Mouse (Mus musculus) MEL (cell line): ENCODE results near the gene Lpxn. TPM values are rescaled to one million over a fixed set of nuclear protein-coding genes. Genes with fewer than 3 reads are reported as not detected.

ENCODE experiments used
- DNase-seq: peaks from one replicate; pipeline ENCODE4 v3.0.0; 2011; ENCODE audit warnings: low read depth, low spot score
- H3K27ac ChIP-seq: 2 replicates; pipeline ENCODE4 v1.5.1; 2012; ENCODE audit warnings: low read depth, mild to moderate bottlenecking, control low read depth, low read length, moderate library complexity; ENCODE audit not compliant: control insufficient read depth
- H3K27me3 ChIP-seq, 2 experiments: fragments of 150-350 bp in 1 of 2; sonication (generic) in 1 of 2; 2 replicates each; pipeline ENCODE4 v1.6.1; 2012; ENCODE audit warnings: low read length in 2 of 2, mild to moderate bottlenecking in 2 of 2, improper control_type of control experiment in 1 of 2, moderate library complexity in 1 of 2; ENCODE audit not compliant: insufficient read depth in 2 of 2, control insufficient read depth in 1 of 2
- H3K36me3 ChIP-seq, 2 experiments: 2 replicates each; pipeline ENCODE4 v1.6.1; 2012 to 2014; ENCODE audit warnings: low read length in 2 of 2, improper control_type of control experiment in 1 of 2, inconsistent platforms in 1 of 2, mild to moderate bottlenecking in 1 of 2; ENCODE audit not compliant: insufficient read depth in 2 of 2, control insufficient read depth in 1 of 2
- H3K4me1 ChIP-seq, 2 experiments: fragments of 150-350 bp in 1 of 2; sonication (generic) in 1 of 2; 2 replicates each; pipeline ENCODE4 v1.6.1; 2012; ENCODE audit warnings: low read length in 2 of 2, improper control_type of control experiment in 1 of 2, mild to moderate bottlenecking in 1 of 2; ENCODE audit not compliant: insufficient read depth in 2 of 2, control insufficient read depth in 1 of 2
- H3K4me3 ChIP-seq, 2 experiments: fragments of 150-350 bp in 1 of 2; sonication (generic) in 1 of 2; 2 replicates each; pipeline ENCODE4 v1.5.1; 2012; ENCODE audit warnings: low read depth in 2 of 2, low read length in 2 of 2, mild to moderate bottlenecking in 2 of 2, moderate library complexity in 2 of 2, control low read depth in 1 of 2, improper control_type of control experiment in 1 of 2; ENCODE audit not compliant: control insufficient read depth in 1 of 2, insufficient read depth in 1 of 2
- H3K79me2 ChIP-seq: 2 replicates; pipeline ENCODE4 v1.6.1; 2012; ENCODE audit warnings: mild to moderate bottlenecking, low read length, moderate library complexity; ENCODE audit not compliant: control insufficient read depth, poor library complexity, insufficient read depth
- H3K9ac ChIP-seq: 2 replicates; pipeline ENCODE4 v1.6.1; 2012; ENCODE audit warnings: low read depth, mild to moderate bottlenecking, control low read depth, low read length, moderate library complexity; ENCODE audit not compliant: control insufficient read depth, poor library complexity, severe bottlenecking
- H3K9me3 ChIP-seq: fragments of 150-350 bp; sonication (generic); replicated peaks from 2 replicates; pipeline ENCODE4 v1.6.1; 2012; ENCODE audit warnings: mild to moderate bottlenecking, low read length, improper control_type of control experiment, moderate library complexity; ENCODE audit not compliant: insufficient read depth
- BHLHE40 ChIP-seq: IDR thresholded peaks from 2 replicates; pipeline ENCODE4 v1.6.1; 2012; ENCODE audit warnings: low read depth, mild to moderate bottlenecking, inconsistent platforms, low read length, improper control_type of control experiment, borderline replicate concordance
- CHD1 ChIP-seq: IDR thresholded peaks from 2 replicates; pipeline ENCODE4 v1.6.1; 2012; ENCODE audit warnings: low read depth, mild to moderate bottlenecking, inconsistent platforms, low read length, improper control_type of control experiment
- CHD2 ChIP-seq: IDR thresholded peaks from 2 replicates; pipeline ENCODE4 v1.6.1; 2011; ENCODE audit warnings: low read length, improper control_type of control experiment
- CTCF ChIP-seq, 3 experiments: IDR thresholded peaks in 2 of 3; conservative IDR thresholded peaks in 1 of 3; 2 replicates each; pipeline ENCODE4 v1.5.1; 2011 to 2012; ENCODE audit warnings: low read length in 3 of 3, low read depth in 2 of 3, mild to moderate bottlenecking in 2 of 3, improper control_type of control experiment in 1 of 3, inconsistent platforms in 1 of 3, mixed read lengths in 1 of 3, moderate library complexity in 1 of 3; ENCODE audit not compliant: control insufficient read depth in 1 of 3, insufficient read depth in 1 of 3, poor library complexity in 1 of 3, severe bottlenecking in 1 of 3
- E2F4 ChIP-seq: IDR thresholded peaks from 2 replicates; pipeline ENCODE4 v1.6.1; 2011; ENCODE audit warnings: low read depth, low read length, improper control_type of control experiment, borderline replicate concordance
- ELF1 ChIP-seq: IDR thresholded peaks from 2 replicates; pipeline ENCODE4 v1.6.1; 2014; ENCODE audit warnings: low read depth, mild to moderate bottlenecking, inconsistent platforms, low read length, improper control_type of control experiment, moderate library complexity
- EP300 ChIP-seq, 2 experiments: IDR thresholded peaks; 2 replicates each; pipeline ENCODE4 v1.6.1; 2011; ENCODE audit warnings: improper control_type of control experiment in 2 of 2, low read length in 2 of 2, low read depth in 1 of 2, mild to moderate bottlenecking in 1 of 2
- ETS1 ChIP-seq: IDR thresholded peaks from 2 replicates; pipeline ENCODE4 v1.6.1; 2012; ENCODE audit warnings: low read depth, mild to moderate bottlenecking, inconsistent platforms, low read length, improper control_type of control experiment, moderate library complexity
- GABPA ChIP-seq: IDR thresholded peaks from 2 replicates; pipeline ENCODE4 v1.6.1; 2012; ENCODE audit warnings: low read depth, mild to moderate bottlenecking, inconsistent platforms, low read length, improper control_type of control experiment, moderate library complexity
- GATA1 ChIP-seq: IDR thresholded peaks from 2 replicates; pipeline ENCODE4 v1.6.1; 2011; ENCODE audit warnings: low read depth, low read length, improper control_type of control experiment
- HCFC1 ChIP-seq: IDR thresholded peaks from 2 replicates; pipeline ENCODE4 v1.6.1; 2012; ENCODE audit warnings: low read depth, mild to moderate bottlenecking, inconsistent platforms, low read length, improper control_type of control experiment, moderate library complexity
- KAT2A ChIP-seq: conservative IDR thresholded peaks from 2 replicates; pipeline ENCODE4 v1.6.1; 2012; ENCODE audit warnings: low read depth, low read length, improper control_type of control experiment, inconsistent platforms
- MAFK ChIP-seq: IDR thresholded peaks from 2 replicates; pipeline ENCODE4 v1.6.1; 2011; ENCODE audit warnings: low read depth, mild to moderate bottlenecking, low read length, improper control_type of control experiment, borderline replicate concordance
- MAX ChIP-seq: IDR thresholded peaks from 2 replicates; pipeline ENCODE4 v1.6.1; 2011; ENCODE audit warnings: low read length, improper control_type of control experiment
- MAZ ChIP-seq: IDR thresholded peaks from 2 replicates; pipeline ENCODE4 v1.6.1; 2012; ENCODE audit warnings: low read depth, mild to moderate bottlenecking, inconsistent platforms, low read length, improper control_type of control experiment
- MEF2A ChIP-seq: IDR thresholded peaks from 2 replicates; pipeline ENCODE4 v1.6.1; 2014; ENCODE audit warnings: low read depth, mild to moderate bottlenecking, inconsistent platforms, low read length, improper control_type of control experiment; ENCODE audit not compliant: poor library complexity, insufficient replicate concordance, severe bottlenecking; ENCODE audit errors: extremely low read depth
- MXI1 ChIP-seq: IDR thresholded peaks from 2 replicates; pipeline ENCODE4 v1.6.1; 2011; ENCODE audit warnings: mild to moderate bottlenecking, low read depth, low read length, improper control_type of control experiment
- MYB ChIP-seq: IDR thresholded peaks from 2 replicates; pipeline ENCODE4 v1.6.1; 2011; ENCODE audit warnings: mild to moderate bottlenecking, low read depth, low read length, improper control_type of control experiment
- MYC ChIP-seq: IDR thresholded peaks from 2 replicates; pipeline ENCODE4 v1.6.1; 2011; ENCODE audit warnings: low read depth, mild to moderate bottlenecking, low read length, improper control_type of control experiment, moderate library complexity
- NELFE ChIP-seq: IDR thresholded peaks from 2 replicates; pipeline ENCODE4 v1.6.1; 2011; ENCODE audit warnings: low read depth, low read length, improper control_type of control experiment
- NRF1 ChIP-seq: IDR thresholded peaks from 2 replicates; pipeline ENCODE4 v1.6.1; 2014; ENCODE audit warnings: low read depth, mild to moderate bottlenecking, inconsistent platforms, low read length, improper control_type of control experiment, moderate library complexity; ENCODE audit not compliant: poor library complexity, insufficient read depth, severe bottlenecking
- POLR2A ChIP-seq, 2 experiments: IDR thresholded peaks; 2 replicates each; pipeline ENCODE4 v1.6.1; 2011 to 2012; ENCODE audit warnings: low read length in 2 of 2, mild to moderate bottlenecking in 2 of 2, control low read depth in 1 of 2, improper control_type of control experiment in 1 of 2, low read depth in 1 of 2, moderate library complexity in 1 of 2; ENCODE audit not compliant: control insufficient read depth in 1 of 2, insufficient read depth in 1 of 2, poor library complexity in 1 of 2
- POLR2AphosphoS2 ChIP-seq: IDR thresholded peaks from 2 replicates; pipeline ENCODE4 v1.6.1; 2011; ENCODE audit warnings: low read length, improper control_type of control experiment
- POLR2AphosphoS5 ChIP-seq: IDR thresholded peaks from 2 replicates; pipeline ENCODE4 v1.6.1; 2012; ENCODE audit warnings: low read depth, borderline replicate concordance, mild to moderate bottlenecking, inconsistent platforms, low read length, moderate library complexity, mixed read lengths
- RAD21 ChIP-seq: IDR thresholded peaks from 2 replicates; pipeline ENCODE4 v1.6.1; 2011; ENCODE audit warnings: mild to moderate bottlenecking, low read depth, low read length, improper control_type of control experiment
- RCOR1 ChIP-seq: IDR thresholded peaks from 2 replicates; pipeline ENCODE4 v1.6.1; 2012; ENCODE audit warnings: low read depth, mild to moderate bottlenecking, inconsistent platforms, low read length, improper control_type of control experiment
- SIN3A ChIP-seq: IDR thresholded peaks from 2 replicates; pipeline ENCODE4 v1.6.1; 2012; ENCODE audit warnings: low read length, improper control_type of control experiment, inconsistent platforms
- SMC3 ChIP-seq: IDR thresholded peaks from 2 replicates; pipeline ENCODE4 v1.6.1; 2011; ENCODE audit warnings: low read depth, low read length, improper control_type of control experiment
- TAL1 ChIP-seq: IDR thresholded peaks from 2 replicates; pipeline ENCODE4 v1.6.1; 2012; ENCODE audit warnings: mild to moderate bottlenecking, inconsistent platforms, low read length, moderate library complexity, mixed read lengths
- TCF12 ChIP-seq: IDR thresholded peaks from 2 replicates; pipeline ENCODE4 v1.6.1; 2014; ENCODE audit warnings: low read depth, mild to moderate bottlenecking, inconsistent platforms, low read length, improper control_type of control experiment, moderate library complexity
- UBTF ChIP-seq: IDR thresholded peaks from 2 replicates; pipeline ENCODE4 v1.6.1; 2012; ENCODE audit warnings: low read depth, mild to moderate bottlenecking, inconsistent platforms, low read length, improper control_type of control experiment, moderate library complexity, borderline replicate concordance; ENCODE audit not compliant: insufficient read depth
- USF1 ChIP-seq: IDR thresholded peaks from 2 replicates; pipeline ENCODE4 v1.6.1; 2014; ENCODE audit warnings: low read depth, mild to moderate bottlenecking, inconsistent platforms, low read length, improper control_type of control experiment, moderate library complexity
- USF2 ChIP-seq, 2 experiments: IDR thresholded peaks; 2 replicates each; pipeline ENCODE4 v1.6.1; 2011 to 2012; ENCODE audit warnings: improper control_type of control experiment in 2 of 2, low read length in 2 of 2, borderline replicate concordance in 1 of 2, inconsistent platforms in 1 of 2, low read depth in 1 of 2, mild to moderate bottlenecking in 1 of 2; ENCODE audit not compliant: insufficient read depth in 1 of 2
- ZC3H11A ChIP-seq: IDR thresholded peaks from 2 replicates; pipeline ENCODE4 v1.6.1; 2012; ENCODE audit warnings: low read depth, mild to moderate bottlenecking, inconsistent platforms, low read length, improper control_type of control experiment
- ZKSCAN1 ChIP-seq: IDR thresholded peaks from 2 replicates; pipeline ENCODE4 v1.6.1; 2012; ENCODE audit warnings: low read depth, mild to moderate bottlenecking, inconsistent platforms, low read length, improper control_type of control experiment, moderate library complexity
- ZMIZ1 ChIP-seq: IDR thresholded peaks from 2 replicates; pipeline ENCODE4 v1.6.1; 2012; ENCODE audit warnings: low read depth, mild to moderate bottlenecking, inconsistent platforms, low read length, improper control_type of control experiment, moderate library complexity
- polyA plus RNA-seq, 2 experiments: library from polyadenylated mRNA; stranded (reverse) in 1 of 2; unstranded in 1 of 2; fragments of >175 nt in 1 of 2; fragments of >200 nt in 1 of 2; gene quantifications; 2 replicates each; pipeline versions ENCODE4 v1.2.1 to v1.2.4; 2012; ENCODE audit warnings: low replicate concordance in 2 of 2, low read depth in 1 of 2; ENCODE audit not compliant: insufficient read length in 2 of 2, insufficient read depth in 1 of 2, missing spikeins in 1 of 2
- total RNA-seq: library from RNA; depleted of rRNA; stranded (reverse); fragments of 300-350 nt; gene quantifications from 2 replicates; pipeline ENCODE4 v1.2.3, GENCODE M21; 2012

The Lpxn gene
- total and polyA plus RNA-seq, 3 experiments = 9.9 to 12.3 TPM; not detected in 1

DNA sequence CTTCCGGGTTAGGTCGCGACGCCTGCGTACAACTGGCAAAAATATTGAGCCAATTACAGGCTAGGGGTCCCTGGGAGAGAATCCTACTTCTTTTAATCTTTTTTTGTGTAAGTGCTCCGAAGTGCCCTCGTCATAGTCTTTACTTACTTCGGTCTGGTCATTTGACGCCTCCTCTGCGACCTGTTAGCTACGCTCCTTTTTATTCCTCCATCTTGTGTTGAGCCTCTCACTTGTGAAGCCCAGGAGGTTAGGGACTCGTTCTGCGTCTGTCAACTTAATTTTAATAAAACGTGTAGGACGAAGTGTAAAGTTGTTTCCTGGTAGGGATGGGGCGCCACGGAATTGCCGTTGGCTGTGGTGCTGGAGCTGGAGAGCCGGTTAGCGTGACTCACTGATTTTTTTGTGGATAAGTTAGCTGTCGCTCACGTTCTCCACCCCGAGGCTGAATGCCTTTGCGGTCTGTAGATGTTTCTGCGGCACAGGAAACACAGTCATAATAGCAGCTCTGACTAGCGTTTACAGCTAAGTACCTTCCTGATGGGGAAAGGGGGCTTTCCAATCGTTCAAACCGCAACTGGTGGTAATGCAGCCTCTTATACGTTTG, 437 bp downstream of the Lpxn start:
- H3K27me3 ChIP-seq = no peaks in the 10 kb centered on the region
- H3K4me1 ChIP-seq = peaks cover 3 to 12% of the 10 kb centered on the region in 2 experiments; a peak in 3 of 4 replicates
- H3K9me3 ChIP-seq = no peaks in the 10 kb centered on the region
- H3K36me3 ChIP-seq = peaks cover 0 to 13% of the 10 kb centered on the region in 2 experiments; a peak in 3 of 4 replicates
- peak overlapping the region; percentile 100 for H3K9ac ChIP-seq
- peak overlapping the region; percentile 44 to 95 for H3K4me3 ChIP-seq
- DNase-seq = peak; percentile 94
- H3K27ac ChIP-seq = peak overlapping the region; percentile 97
- H3K79me2 ChIP-seq = peaks cover 31% of the 10 kb centered on the region
- TF ChIP-seq POLR2AphosphoS5 (no peak), MEF2A (no peak), USF2 (IDR thresholded peaks at IDR 0.05; ENCODE audit: borderline replicate concordance in 1 of 2, insufficient read depth in 1 of 2, low read depth in 1 of 2, low read length in 2 of 2) (no peak), POLR2A (IDR thresholded peaks at IDR 0.05; ENCODE audit: control insufficient read depth in 1 of 2, insufficient read depth in 1 of 2, low read depth in 1 of 2, low read length in 2 of 2, poor library complexity in 1 of 2) (peak; percentile 68 to 73), KAT2A (no peak), GATA1 (peak; percentile 49; the same call in 1 of the 2 replicates), SIN3A (peak; percentile 55), MAFK (no peak; the same call in 1 of the 2 replicates), CHD1 (no peak; the same call in 1 of the 2 replicates), TAL1 (no peak), BHLHE40 (peak; percentile 96), ZMIZ1 (peak; percentile 68; the same call in 1 of the 2 replicates), UBTF (no peak), ETS1 (peak; percentile 86), NELFE (peak; percentile 50), HCFC1 (no peak), E2F4 (no peak), MAX (peak; percentile 82), MYC (0 out of 2 replicates have a peak, but pooled peaks have one; percentile 12), TCF12 (peak; percentile 58; the same call in 1 of the 2 replicates), ZC3H11A (no peak), EP300 (IDR thresholded peaks at IDR 0.05; ENCODE audit: low read depth in 1 of 2, low read length in 2 of 2) (peak; percentile 81 to 86), GABPA (no peak), ELF1 (peak; percentile 47; the same call in 1 of the 2 replicates), CTCF (IDR thresholded peaks at IDR 0.05 in 2 of 3, conservative IDR thresholded peaks at IDR 0.05 in 1 of 3; ENCODE audit: control insufficient read depth in 1 of 3, insufficient read depth in 1 of 3, low read depth in 2 of 3, low read length in 3 of 3, poor library complexity in 1 of 3, severe bottlenecking in 1 of 3) (no peak), MAZ (no peak; the same call in 1 of the 2 replicates), RAD21 (no peak), MXI1 (peak; percentile 44), MYB (peak; percentile 92), CHD2 (no peak), SMC3 (no peak), NRF1 (no peak), ZKSCAN1 (no peak), RCOR1 (0 out of 2 replicates have a peak, but pooled peaks have one; percentile 36), USF1 (no peak), POLR2AphosphoS2 (peak; percentile 64; the same call in 1 of the 2 replicates)
